Mouse (Mus musculus): Measurements from ENCODE around the gene Shb. TPM values are rescaled to one million over a fixed set of nuclear protein-coding genes. Genes with fewer than 3 reads are reported as not detected.

The Shb gene
- polyA plus RNA-seq, 1 experiment from 2014 or later: 10.3 TPM

DNA sequence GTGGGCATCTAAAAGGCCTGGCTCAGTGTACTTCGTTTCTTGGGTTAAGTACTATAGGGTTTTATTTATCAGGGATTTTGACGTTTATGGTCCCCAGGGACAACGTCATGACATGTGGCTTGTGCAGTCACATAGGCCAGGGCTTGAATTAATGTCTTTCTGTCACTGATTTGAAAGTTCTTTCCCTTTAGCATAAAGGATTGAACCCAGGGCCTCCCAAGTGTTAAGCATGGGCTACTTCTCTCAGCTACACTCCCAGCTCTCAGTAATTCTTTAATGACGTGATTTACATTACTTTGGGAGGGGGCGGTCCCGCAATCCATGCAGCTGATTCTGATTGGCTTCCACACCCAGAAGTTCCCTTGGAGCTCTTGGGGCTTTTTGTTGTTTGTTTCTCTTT is 33.2 kb downstream of the Shb start:
- WGBS: 7% methylated on average over 6 of the region's 6 CpGs
- Histone ChIP-seq H3K36me3 (no peaks in the 10 kb centered on the region), H3K27ac (no peak overlapping the region), H3K27me3 (replicated peaks) (no peaks in the 10 kb centered on the region), H3K4me1 (peaks cover 57% of the 10 kb centered on the region), H3K9me3 (no peaks in the 10 kb centered on the region), H3K9ac (no peak overlapping the region), H3K4me3 (no peak overlapping the region), H3K4me2 (replicated peaks) (peak overlapping the region; percentile 16; the same call in 1 of the 2 replicates)
- ATAC-seq (ENCODE audit: low FRiP score, low read depth): 0 out of 2 replicates have a peak, but pooled peaks have one; percentile 27

DNA sequence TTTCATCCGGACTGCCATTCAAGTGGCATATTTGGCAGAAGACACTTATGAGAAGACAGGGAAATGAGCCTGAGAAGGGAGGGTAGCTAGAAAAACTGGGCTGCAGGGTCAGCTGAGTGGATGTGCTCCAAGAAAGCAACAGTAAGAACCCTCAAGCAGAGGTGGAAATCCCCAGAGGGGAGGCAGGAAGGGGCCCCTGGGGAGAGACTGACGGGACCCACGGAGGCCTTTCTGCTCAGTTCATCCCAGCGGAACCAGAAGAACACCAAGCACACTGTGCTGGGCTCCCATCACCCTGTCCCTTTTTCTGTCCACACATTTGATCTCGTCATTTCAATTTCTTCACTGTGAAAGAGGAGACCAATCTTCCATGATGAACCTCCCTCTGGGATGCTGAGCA is 33.9 kb downstream of the Shb start:
- no peak for ATAC-seq (ENCODE audit: low FRiP score, low read depth)
- Histone ChIP-seq H3K27ac (no peak overlapping the region), H3K36me3 (no peaks in the 10 kb centered on the region), H3K4me3 (no peak overlapping the region), H3K27me3 (replicated peaks) (no peaks in the 10 kb centered on the region), H3K4me1 (peaks cover 60% of the 10 kb centered on the region), H3K9ac (no peak overlapping the region), H3K9me3 (no peaks in the 10 kb centered on the region), H3K4me2 (replicated peaks) (0 out of 2 replicates have a peak overlapping the region, but pooled peaks have one; percentile 28)
- WGBS: 50% methylated on average over 5 of the region's 5 CpGs

DNA sequence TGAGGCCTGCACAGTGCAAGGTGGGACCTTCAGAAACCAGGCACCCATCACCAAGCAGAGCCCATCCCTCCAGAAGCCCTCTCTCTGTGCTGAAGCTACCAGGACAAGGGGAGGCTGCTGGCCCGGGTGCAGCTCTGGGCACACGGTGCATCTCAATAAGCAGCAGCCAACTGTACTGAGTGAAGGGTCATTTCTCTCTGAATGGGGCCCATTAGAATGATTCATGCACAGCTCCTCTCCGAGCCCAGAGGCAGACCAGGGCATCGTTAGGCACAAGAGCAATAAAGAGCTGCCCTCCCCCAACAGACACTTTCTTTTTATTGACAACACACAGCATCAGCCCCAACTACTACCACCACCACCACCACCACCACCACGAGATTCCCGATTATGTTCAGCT is 35.0 kb downstream of the Shb start:
- no peak overlapping the region for H3K27ac ChIP-seq
- peak overlapping the region; percentile 28 for H3K4me2 ChIP-seq (replicated peaks)
- no peaks in the 10 kb centered on the region for H3K36me3 ChIP-seq
- WGBS: 11% methylated on average over 6 of the region's 6 CpGs
- H3K4me1 ChIP-seq: peaks cover 71% of the 10 kb centered on the region
- no peaks in the 10 kb centered on the region for H3K27me3 ChIP-seq (replicated peaks)
- H3K9me3 ChIP-seq: no peaks in the 10 kb centered on the region
- ATAC-seq (ENCODE audit: low FRiP score, low read depth): 0 out of 2 replicates have a peak, but pooled peaks have one; percentile 23
- no peak overlapping the region for H3K4me3 ChIP-seq
- H3K9ac ChIP-seq: no peak overlapping the region

DNA sequence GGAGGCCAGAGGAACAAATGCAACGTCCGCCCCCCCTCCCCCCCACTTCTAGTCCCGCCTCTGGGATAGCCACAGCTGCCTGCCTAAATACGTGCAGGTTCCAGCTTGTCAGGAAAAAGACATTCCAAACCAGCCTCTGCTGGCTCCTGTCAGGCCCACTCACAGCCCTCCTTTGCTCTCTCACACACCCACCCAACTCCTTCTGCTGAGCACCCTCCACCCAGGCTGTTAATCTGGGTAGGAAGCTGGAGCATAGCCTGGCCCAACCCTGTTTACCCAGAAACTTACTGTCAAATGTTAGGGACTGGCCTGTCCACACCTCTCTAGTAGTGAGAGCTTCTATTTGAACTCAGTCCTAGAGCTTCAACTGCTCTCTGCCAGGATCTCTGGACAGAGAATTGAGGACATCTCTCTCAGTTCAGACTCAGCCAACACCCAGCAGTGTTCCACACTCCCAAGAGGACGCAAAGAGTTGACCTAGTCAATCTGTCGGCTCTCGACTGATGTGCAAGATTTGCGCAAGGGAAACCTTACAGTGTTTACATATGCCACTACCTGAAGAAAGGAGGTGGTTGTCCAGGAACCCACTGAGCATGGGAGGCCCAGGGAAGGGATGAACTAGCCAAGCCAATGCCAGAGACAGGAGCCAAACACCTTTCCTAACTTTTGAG is 36.6 kb downstream of the Shb start:
- no peaks in the 10 kb centered on the region for H3K27me3 ChIP-seq (replicated peaks)
- no peaks in the 10 kb centered on the region for H3K36me3 ChIP-seq
- no peak overlapping the region for H3K27ac ChIP-seq
- WGBS: 50% methylated on average over 8 of the region's 8 CpGs
- no peak overlapping the region for H3K4me3 ChIP-seq
- no peak for ATAC-seq (ENCODE audit: low FRiP score, low read depth)
- H3K4me2 ChIP-seq (replicated peaks): no peak overlapping the region
- peaks cover 87% of the 10 kb centered on the region for H3K4me1 ChIP-seq
- no peaks in the 10 kb centered on the region for H3K9me3 ChIP-seq
- no peak overlapping the region for H3K9ac ChIP-seq

DNA sequence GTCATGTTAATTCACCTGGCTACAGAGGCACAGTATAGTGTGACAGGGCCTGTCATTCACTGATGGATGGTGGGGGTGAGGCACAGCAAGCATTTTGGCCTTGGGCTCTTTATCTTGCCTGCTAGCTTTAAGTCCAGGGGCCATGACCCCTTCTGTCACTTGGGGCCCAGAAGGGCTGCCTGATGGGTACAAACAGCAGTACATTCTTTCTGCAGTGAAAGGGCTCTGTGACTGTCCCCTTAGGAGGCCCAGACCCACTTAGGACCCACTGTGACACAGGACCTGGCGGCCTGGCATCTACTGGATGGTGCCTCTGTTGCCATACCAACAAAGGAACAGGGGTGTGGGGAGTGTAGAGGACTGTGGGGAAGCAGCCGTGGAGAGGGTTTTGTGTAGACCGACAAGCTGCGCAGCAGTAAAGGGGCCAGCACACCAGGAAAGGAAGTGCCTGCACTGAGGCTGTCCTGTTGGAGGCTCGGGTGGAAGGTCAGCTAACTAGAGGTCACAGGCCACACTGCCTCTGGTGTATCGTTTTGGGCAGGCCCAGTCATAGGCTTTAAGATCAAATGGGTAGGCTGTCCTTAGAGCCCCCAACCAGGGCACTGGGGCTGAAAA is 38.4 kb downstream of the Shb start:
- H3K9me3 ChIP-seq: no peaks in the 10 kb centered on the region
- no peak overlapping the region for H3K9ac ChIP-seq
- H3K27me3 ChIP-seq (replicated peaks): 0 out of 2 replicates have a peak, but pooled peaks cover under 1% of the 10 kb centered on the region
- H3K27ac ChIP-seq: no peak overlapping the region
- 9% methylated on average over 6 of the region's 6 CpGs for WGBS
- no peaks in the 10 kb centered on the region for H3K36me3 ChIP-seq
- no peak overlapping the region for H3K4me2 ChIP-seq (replicated peaks)
- no peak overlapping the region for H3K4me3 ChIP-seq
- H3K4me1 ChIP-seq: peaks cover 88% of the 10 kb centered on the region
- ATAC-seq (ENCODE audit: low FRiP score, low read depth): no peak

DNA sequence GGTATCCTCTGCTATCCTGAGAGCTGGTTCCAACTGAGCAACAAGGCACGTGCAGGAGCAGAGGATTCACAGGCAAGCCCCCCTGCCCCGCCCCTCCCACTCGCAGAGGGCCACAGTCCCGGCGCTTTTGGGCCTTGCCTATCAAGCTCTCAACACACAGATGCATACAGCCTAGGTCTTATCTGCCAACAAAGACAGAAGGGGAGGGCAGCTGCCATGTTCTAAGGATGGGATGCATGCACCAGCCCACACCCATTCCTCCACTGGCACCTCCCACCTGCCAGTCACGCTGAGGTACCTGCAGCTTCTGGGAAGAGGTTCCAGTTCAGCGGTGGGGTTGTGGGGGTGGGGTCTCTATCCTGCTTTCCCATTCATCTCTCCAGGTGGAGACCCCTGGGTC is 39.2 kb downstream of the Shb start:
- ATAC-seq (ENCODE audit: low FRiP score, low read depth): no peak
- Histone ChIP-seq H3K9ac (no peak overlapping the region), H3K4me1 (peaks cover 85% of the 10 kb centered on the region), H3K9me3 (no peaks in the 10 kb centered on the region), H3K4me2 (replicated peaks) (peak overlapping the region; percentile 13; the same call in 1 of the 2 replicates), H3K27me3 (replicated peaks) (0 out of 2 replicates have a peak, but pooled peaks cover 5% of the 10 kb centered on the region), H3K4me3 (no peak overlapping the region), H3K27ac (no peak overlapping the region), H3K36me3 (no peaks in the 10 kb centered on the region)
- WGBS: 11% methylated on average over 7 of the region's 7 CpGs

DNA sequence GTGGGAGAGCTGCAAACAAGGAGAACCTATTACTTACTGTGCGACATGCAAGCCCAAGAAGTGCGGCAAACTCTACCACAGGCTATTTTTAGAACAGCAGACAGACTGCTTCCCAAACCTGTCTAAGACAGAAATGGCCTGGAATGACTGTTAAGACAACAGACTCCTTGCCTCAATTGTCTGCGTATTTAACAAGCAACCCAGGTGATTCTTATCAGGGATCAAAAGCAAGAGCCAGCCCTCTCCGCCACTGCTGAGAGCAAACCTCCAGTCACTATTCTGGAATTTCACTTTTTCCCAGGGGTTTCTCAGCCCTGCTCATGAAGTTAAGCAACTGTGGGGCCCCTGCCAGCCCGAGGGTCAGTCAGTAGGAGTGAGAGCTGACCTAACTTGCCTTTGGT is 39.6 kb downstream of the Shb start:
- H3K4me1 ChIP-seq: peaks cover 84% of the 10 kb centered on the region
- no peak for ATAC-seq (ENCODE audit: low FRiP score, low read depth)
- H3K27me3 ChIP-seq (replicated peaks): 0 out of 2 replicates have a peak, but pooled peaks cover 5% of the 10 kb centered on the region
- no peaks in the 10 kb centered on the region for H3K36me3 ChIP-seq
- H3K27ac ChIP-seq: no peak overlapping the region
- H3K4me3 ChIP-seq: no peak overlapping the region
- H3K4me2 ChIP-seq (replicated peaks): peak overlapping the region; percentile 13; the same call in 1 of the 2 replicates
- H3K9ac ChIP-seq: no peak overlapping the region
- WGBS: 56% methylated on average over 5 of the region's 5 CpGs
- H3K9me3 ChIP-seq: no peaks in the 10 kb centered on the region

DNA sequence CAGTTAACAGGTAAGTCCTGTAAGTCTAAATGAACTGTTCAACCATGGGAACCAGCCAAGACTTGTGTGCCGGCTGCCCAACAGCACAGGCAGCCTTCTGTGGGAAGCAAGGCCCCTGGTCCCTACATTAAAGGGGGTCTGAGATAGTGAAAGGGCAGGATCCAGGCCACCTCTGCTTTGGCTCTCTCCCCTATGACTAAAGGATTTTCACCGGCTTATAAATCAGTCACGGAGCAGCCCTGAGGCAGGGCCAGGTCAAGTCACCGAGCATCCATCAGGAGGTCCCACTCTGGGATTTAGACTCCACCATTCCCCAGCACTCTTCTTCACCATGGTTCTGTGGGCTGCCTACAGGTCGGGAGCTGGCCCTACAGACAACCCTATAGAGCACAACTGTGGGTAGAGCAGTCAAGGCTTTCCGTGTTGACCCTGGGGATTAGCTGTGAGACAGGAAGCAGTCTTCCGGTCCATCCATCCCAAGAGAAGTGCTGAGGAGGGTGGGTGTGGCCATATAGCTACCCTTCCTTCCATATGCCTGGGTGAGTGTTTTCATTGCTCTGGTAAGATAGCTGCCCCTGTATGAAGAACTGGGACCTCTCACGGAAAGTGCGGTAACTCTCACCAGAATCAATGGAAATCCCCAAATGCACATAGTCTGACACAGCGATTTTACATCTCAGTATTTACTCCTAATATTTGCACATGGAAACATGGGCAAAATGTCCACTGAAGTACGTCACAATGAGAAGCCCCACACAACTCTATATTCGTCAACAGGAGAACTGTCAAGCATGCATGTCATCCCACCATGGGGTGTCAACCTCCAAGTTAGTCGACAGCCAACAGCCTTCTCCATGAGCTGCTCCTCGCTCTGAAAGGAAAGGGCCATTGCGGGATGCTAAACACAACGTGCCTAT is 40.3 kb downstream of the Shb start:
- peaks cover 80% of the 10 kb centered on the region for H3K4me1 ChIP-seq
- 41% methylated on average over 16 of the region's 16 CpGs for WGBS
- peak overlapping the region; percentile 5; the same call in 1 of the 2 replicates for H3K4me2 ChIP-seq (replicated peaks)
- no peak for ATAC-seq (ENCODE audit: low FRiP score, low read depth)
- no peak overlapping the region for H3K4me3 ChIP-seq
- no peaks in the 10 kb centered on the region for H3K9me3 ChIP-seq
- H3K27ac ChIP-seq: no peak overlapping the region
- H3K36me3 ChIP-seq: no peaks in the 10 kb centered on the region
- H3K9ac ChIP-seq: no peak overlapping the region
- 0 out of 2 replicates have a peak, but pooled peaks cover 5% of the 10 kb centered on the region for H3K27me3 ChIP-seq (replicated peaks)

DNA sequence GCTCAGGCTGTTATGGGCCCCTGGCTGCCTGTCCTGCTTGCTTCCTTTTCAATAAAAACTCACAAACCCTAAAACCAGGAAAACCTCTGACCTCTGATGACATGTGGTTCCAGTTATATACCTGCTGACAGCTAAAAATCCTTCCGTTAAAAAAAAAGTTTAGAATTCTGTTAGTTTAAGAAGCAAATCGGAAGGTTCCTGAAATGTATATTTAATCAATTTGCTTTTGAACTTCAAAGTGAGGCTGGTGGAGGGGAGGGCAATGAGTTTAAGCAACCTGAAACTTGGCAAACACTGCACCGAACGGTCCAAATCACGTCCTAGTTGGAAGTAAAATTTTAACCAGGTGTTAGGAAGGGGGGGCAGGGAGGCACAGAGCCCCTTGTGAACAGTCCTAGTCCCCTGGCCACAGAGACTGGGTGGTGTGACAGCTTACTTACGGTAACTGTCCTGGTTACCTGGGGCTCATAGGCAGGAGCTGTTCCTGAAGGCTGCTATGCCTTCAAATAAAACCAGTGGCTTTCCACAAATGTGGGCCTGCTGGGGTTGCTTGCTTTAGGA is 41.1 kb downstream of the Shb start:
- no peak for ATAC-seq (ENCODE audit: low FRiP score, low read depth)
- peaks cover 80% of the 10 kb centered on the region for H3K4me1 ChIP-seq
- H3K4me2 ChIP-seq (replicated peaks): peak overlapping the region; percentile 5
- 0 out of 2 replicates have a peak, but pooled peaks cover 5% of the 10 kb centered on the region for H3K27me3 ChIP-seq (replicated peaks)
- H3K9ac ChIP-seq: no peak overlapping the region
- H3K9me3 ChIP-seq: no peaks in the 10 kb centered on the region
- no peak overlapping the region for H3K4me3 ChIP-seq
- WGBS: 24% methylated on average over 6 of the region's 6 CpGs
- H3K27ac ChIP-seq: no peak overlapping the region
- no peaks in the 10 kb centered on the region for H3K36me3 ChIP-seq

DNA sequence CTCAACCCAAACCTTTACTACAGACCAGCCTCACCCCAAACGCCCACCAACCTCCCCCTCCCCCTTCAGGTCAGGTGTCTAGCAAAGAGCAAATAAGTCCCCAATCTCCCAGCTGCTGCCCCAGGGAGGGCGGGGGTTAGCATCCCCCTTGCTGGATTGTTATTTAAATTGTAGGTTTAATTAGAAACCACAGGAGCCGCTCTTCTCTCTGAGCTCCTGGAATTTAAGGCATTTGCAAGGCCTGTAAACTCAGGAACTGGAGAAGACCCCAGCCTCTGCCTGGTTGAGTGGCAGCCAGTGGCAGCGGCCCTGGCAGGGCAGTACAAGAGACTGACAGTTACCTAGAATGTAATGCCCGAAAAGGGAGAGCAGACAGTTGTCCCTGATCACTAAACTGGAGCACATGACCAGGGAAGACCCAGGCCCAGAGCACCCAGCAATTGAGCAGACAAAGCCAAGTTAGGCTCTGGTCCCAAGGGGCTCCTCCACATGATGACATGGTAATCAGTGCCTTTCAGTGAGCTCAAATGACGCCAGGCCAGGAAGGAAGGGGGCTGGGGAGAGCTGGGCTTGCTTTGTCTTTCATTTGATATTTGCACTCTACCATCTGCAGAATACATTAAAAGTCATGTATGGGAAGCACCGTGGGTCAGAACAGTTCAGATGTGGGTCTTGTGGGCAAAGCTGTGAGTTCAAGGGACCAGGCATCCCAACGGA is 42.1 kb downstream of the Shb start:
- Histone ChIP-seq H3K27me3 (replicated peaks) (0 out of 2 replicates have a peak, but pooled peaks cover 5% of the 10 kb centered on the region), H3K36me3 (no peaks in the 10 kb centered on the region), H3K4me3 (no peak overlapping the region), H3K27ac (0 out of 2 replicates have a peak overlapping the region, but pooled peaks have one; percentile 26), H3K9me3 (no peaks in the 10 kb centered on the region), H3K9ac (no peak overlapping the region), H3K4me2 (replicated peaks) (peak overlapping the region; percentile 33), H3K4me1 (peaks cover 73% of the 10 kb centered on the region)
- peak; percentile 51 for ATAC-seq (ENCODE audit: low FRiP score, low read depth)
- WGBS: 6% methylated on average over 8 of the region's 8 CpGs
